Mouse (Mus musculus): ENCODE measurements at regions not wholly inside any gene's neighbourhood (a gene's known extent, or its start where the extent isn't known, plus 50 kb on each side); places are given as distances from the start of the nearest gene placed in this dataset.

DNA sequence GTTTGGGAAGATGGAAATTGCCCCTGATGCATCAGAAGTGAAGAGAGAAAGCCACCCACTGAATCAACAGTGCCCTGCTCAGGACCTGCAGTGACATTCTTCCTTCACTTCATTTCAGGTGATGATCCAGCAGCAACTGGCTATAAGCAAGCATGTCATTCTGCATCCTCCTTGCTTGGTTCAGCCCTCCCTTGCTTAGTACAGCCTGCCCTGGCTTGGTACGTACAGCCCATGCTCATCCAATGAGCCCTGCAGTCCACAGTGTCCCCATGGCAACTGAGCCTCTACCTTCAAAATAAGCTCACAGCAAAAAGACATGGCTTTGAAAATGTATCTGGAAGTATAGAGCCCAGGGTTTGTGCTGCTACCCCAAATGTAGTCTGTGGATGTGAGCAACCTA is 181.4 kb upstream of the Bmp4 start:
- H3K9ac ChIP-seq (replicated peaks; ENCODE audit: low read length): no peak overlapping the region
- H3K27ac ChIP-seq (replicated peaks; ENCODE audit: low read depth, low read length): no peak overlapping the region
- no peaks in the 10 kb centered on the region for H3K36me3 ChIP-seq (ENCODE audit: control insufficient read depth, insufficient read depth, low read length)
- no peak overlapping the region for H3K4me2 ChIP-seq (ENCODE audit: low read length)
- H3K4me1 ChIP-seq (ENCODE audit: control insufficient read depth, insufficient read depth, low read length): 0 out of 2 replicates have a peak, but pooled peaks cover 4% of the 10 kb centered on the region
- no peak overlapping the region for H3K4me3 ChIP-seq (replicated peaks; ENCODE audit: low read depth, low read length)
- 37% methylated on average over 1 of the region's 1 CpGs for WGBS
- H3K9me3 ChIP-seq (ENCODE audit: control insufficient read depth, low read length): no peaks in the 10 kb centered on the region
- DNase-seq: peak; percentile 51
- H3K27me3 ChIP-seq (ENCODE audit: control insufficient read depth, insufficient read depth, low read length): no peaks in the 10 kb centered on the region
- no peak for ATAC-seq (ENCODE audit: low FRiP score, low TSS enrichment)

GRCm38 (mm10) chr14:46569273-46569672 is 178.8 kb upstream of the Bmp4 start:
- 81% methylated on average over 8 of the region's 8 CpGs for WGBS
- H3K27me3 ChIP-seq (ENCODE audit: control insufficient read depth, insufficient read depth, low read length): no peaks in the 10 kb centered on the region
- H3K9me3 ChIP-seq (ENCODE audit: control insufficient read depth, low read length): no peaks in the 10 kb centered on the region
- no peaks in the 10 kb centered on the region for H3K36me3 ChIP-seq (ENCODE audit: control insufficient read depth, insufficient read depth, low read length)
- H3K4me1 ChIP-seq (ENCODE audit: control insufficient read depth, insufficient read depth, low read length): 0 out of 2 replicates have a peak, but pooled peaks cover 4% of the 10 kb centered on the region
- H3K4me2 ChIP-seq (ENCODE audit: low read length): no peak overlapping the region
- H3K4me3 ChIP-seq (replicated peaks; ENCODE audit: low read depth, low read length): no peak overlapping the region
- ATAC-seq (ENCODE audit: low FRiP score, low TSS enrichment) (no peak), DNase-seq (no peak)
- no peak overlapping the region for H3K27ac ChIP-seq (replicated peaks; ENCODE audit: low read depth, low read length)
- no peak overlapping the region for H3K9ac ChIP-seq (replicated peaks; ENCODE audit: low read length)

- WGBS: 63% methylated on average over 3 of the region's 3 CpGs
- Histone ChIP-seq H3K4me3 (replicated peaks; ENCODE audit: low read depth, low read length) (no peak overlapping the region), H3K27ac (replicated peaks; ENCODE audit: low read depth, low read length) (no peak overlapping the region), H3K36me3 (ENCODE audit: control insufficient read depth, insufficient read depth, low read length) (no peaks in the 10 kb centered on the region), H3K27me3 (ENCODE audit: control insufficient read depth, insufficient read depth, low read length) (no peaks in the 10 kb centered on the region), H3K9ac (replicated peaks; ENCODE audit: low read length) (no peak overlapping the region), H3K4me1 (ENCODE audit: control insufficient read depth, insufficient read depth, low read length) (0 out of 2 replicates have a peak, but pooled peaks cover 4% of the 10 kb centered on the region), H3K4me2 (ENCODE audit: low read length) (no peak overlapping the region), H3K9me3 (ENCODE audit: control insufficient read depth, low read length) (no peaks in the 10 kb centered on the region)
- ATAC-seq (ENCODE audit: low FRiP score, low TSS enrichment) (no peak), DNase-seq (no peak)
Measured at GRCm38 (mm10) chr14:46567411-46567780, 176.9 kb upstream of the Bmp4 start.

- Histone ChIP-seq H3K4me1 (ENCODE audit: control insufficient read depth, insufficient read depth, low read length) (0 out of 2 replicates have a peak, but pooled peaks cover 2% of the 10 kb centered on the region), H3K4me3 (replicated peaks; ENCODE audit: low read depth, low read length) (no peak overlapping the region), H3K9ac (replicated peaks; ENCODE audit: low read length) (no peak overlapping the region), H3K27me3 (ENCODE audit: control insufficient read depth, insufficient read depth, low read length) (no peaks in the 10 kb centered on the region), H3K9me3 (ENCODE audit: control insufficient read depth, low read length) (no peaks in the 10 kb centered on the region), H3K36me3 (ENCODE audit: control insufficient read depth, insufficient read depth, low read length) (no peaks in the 10 kb centered on the region), H3K27ac (replicated peaks; ENCODE audit: low read depth, low read length) (no peak overlapping the region), H3K4me2 (ENCODE audit: low read length) (no peak overlapping the region)
- WGBS: 75% methylated on average over 9 of the region's 9 CpGs
- DNase-seq (no peak), ATAC-seq (ENCODE audit: low FRiP score, low TSS enrichment) (no peak)
Measured at GRCm38 (mm10) chr14:46566681-46567410, 176.4 kb upstream of the Bmp4 start.

DNA sequence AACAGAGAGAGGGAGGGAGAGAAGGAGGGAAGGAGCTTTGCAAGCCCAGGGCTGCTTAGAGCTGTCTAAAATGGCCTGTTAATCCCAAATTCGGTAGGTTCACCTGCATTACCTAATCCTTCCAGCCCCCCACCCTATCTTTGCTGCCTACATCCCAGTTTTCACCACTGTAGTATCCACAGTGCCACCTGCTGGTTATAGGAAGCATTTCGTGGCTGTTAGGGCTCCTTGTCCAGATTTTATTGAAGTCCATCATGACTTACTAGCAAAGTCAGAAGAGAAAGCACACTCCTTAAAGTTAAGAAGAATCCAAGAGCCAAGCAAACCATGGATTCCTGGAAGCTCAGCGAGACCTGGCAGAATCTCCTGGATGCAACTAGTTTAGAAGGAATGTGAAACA is 174.5 kb upstream of the Bmp4 start:
- DNase-seq (peak; percentile 76), ATAC-seq (ENCODE audit: low FRiP score, low TSS enrichment) (no peak)
- Histone ChIP-seq H3K36me3 (ENCODE audit: control insufficient read depth, insufficient read depth, low read length) (no peaks in the 10 kb centered on the region), H3K9me3 (ENCODE audit: control insufficient read depth, low read length) (no peaks in the 10 kb centered on the region), H3K9ac (replicated peaks; ENCODE audit: low read length) (no peak overlapping the region), H3K4me3 (replicated peaks; ENCODE audit: low read depth, low read length) (no peak overlapping the region), H3K4me1 (ENCODE audit: control insufficient read depth, insufficient read depth, low read length) (no peaks in the 10 kb centered on the region), H3K27me3 (ENCODE audit: control insufficient read depth, insufficient read depth, low read length) (no peaks in the 10 kb centered on the region), H3K4me2 (ENCODE audit: low read length) (no peak overlapping the region), H3K27ac (replicated peaks; ENCODE audit: low read depth, low read length) (no peak overlapping the region)
- WGBS: 18% methylated on average over 3 of the region's 3 CpGs

DNA sequence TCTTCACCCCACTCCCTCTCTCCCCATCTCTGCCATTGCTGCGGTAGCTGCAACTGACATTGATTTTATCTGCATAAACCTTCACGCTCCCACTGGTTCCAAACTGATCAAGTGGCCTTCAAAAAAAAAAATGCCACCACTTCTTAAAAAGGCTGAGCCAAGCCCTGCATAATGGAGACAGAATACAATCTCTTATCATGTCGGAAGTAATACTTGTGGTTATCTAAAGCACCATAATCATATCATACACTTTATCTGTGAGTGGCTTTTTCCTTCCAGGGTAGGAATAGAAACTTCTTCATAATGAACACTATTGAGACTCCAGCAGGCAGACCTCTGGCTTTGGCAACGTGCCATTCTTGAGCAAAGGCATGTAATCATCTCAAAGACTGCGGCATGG is 171.5 kb upstream of the Bmp4 start:
- DNase-seq (no peak), ATAC-seq (ENCODE audit: low FRiP score, low TSS enrichment) (no peak)
- Histone ChIP-seq H3K9ac (replicated peaks; ENCODE audit: low read length) (no peak overlapping the region), H3K4me2 (ENCODE audit: low read length) (no peak overlapping the region), H3K27me3 (ENCODE audit: control insufficient read depth, insufficient read depth, low read length) (no peaks in the 10 kb centered on the region), H3K9me3 (ENCODE audit: control insufficient read depth, low read length) (no peaks in the 10 kb centered on the region), H3K4me3 (replicated peaks; ENCODE audit: low read depth, low read length) (no peak overlapping the region), H3K27ac (replicated peaks; ENCODE audit: low read depth, low read length) (no peak overlapping the region), H3K4me1 (ENCODE audit: control insufficient read depth, insufficient read depth, low read length) (no peaks in the 10 kb centered on the region), H3K36me3 (ENCODE audit: control insufficient read depth, insufficient read depth, low read length) (no peaks in the 10 kb centered on the region)
- WGBS: 92% methylated on average over 5 of the region's 5 CpGs

- DNase-seq (no peak), ATAC-seq (ENCODE audit: low FRiP score, low TSS enrichment) (no peak)
- Histone ChIP-seq H3K4me3 (replicated peaks; ENCODE audit: low read depth, low read length) (no peak overlapping the region), H3K4me1 (ENCODE audit: control insufficient read depth, insufficient read depth, low read length) (no peaks in the 10 kb centered on the region), H3K27me3 (ENCODE audit: control insufficient read depth, insufficient read depth, low read length) (no peaks in the 10 kb centered on the region), H3K9me3 (ENCODE audit: control insufficient read depth, low read length) (no peaks in the 10 kb centered on the region), H3K36me3 (ENCODE audit: control insufficient read depth, insufficient read depth, low read length) (no peaks in the 10 kb centered on the region), H3K9ac (replicated peaks; ENCODE audit: low read length) (no peak overlapping the region), H3K27ac (replicated peaks; ENCODE audit: low read depth, low read length) (no peak overlapping the region), H3K4me2 (ENCODE audit: low read length) (no peak overlapping the region)
- 96% methylated on average over 2 of the region's 2 CpGs for whole genome bisulfite sequencing
Measured at GRCm38 (mm10) chr14:46553239-46553638, 162.8 kb upstream of the Bmp4 start.

- H3K9me3 ChIP-seq (ENCODE audit: control insufficient read depth, low read length): no peaks in the 10 kb centered on the region
- H3K9ac ChIP-seq (replicated peaks; ENCODE audit: low read length): no peak overlapping the region
- DNase-seq: no peak
- WGBS: 80% methylated on average over 6 of the region's 6 CpGs
- ATAC-seq (ENCODE audit: low FRiP score, low TSS enrichment): no peak
- H3K4me2 ChIP-seq (ENCODE audit: low read length): no peak overlapping the region
- H3K4me1 ChIP-seq (ENCODE audit: control insufficient read depth, insufficient read depth, low read length): no peaks in the 10 kb centered on the region
- H3K27ac ChIP-seq (replicated peaks; ENCODE audit: low read depth, low read length): no peak overlapping the region
- H3K4me3 ChIP-seq (replicated peaks; ENCODE audit: low read depth, low read length): no peak overlapping the region
- no peaks in the 10 kb centered on the region for H3K27me3 ChIP-seq (ENCODE audit: control insufficient read depth, insufficient read depth, low read length)
- no peaks in the 10 kb centered on the region for H3K36me3 ChIP-seq (ENCODE audit: control insufficient read depth, insufficient read depth, low read length)
Measured at GRCm38 (mm10) chr14:46546146-46546545, 155.7 kb upstream of the Bmp4 start.

GRCm38 (mm10) chr14:46539466-46540187 is 149.2 kb upstream of the Bmp4 start:
- Histone ChIP-seq H3K27me3 (ENCODE audit: control insufficient read depth, insufficient read depth, low read length) (no peaks in the 10 kb centered on the region), H3K36me3 (ENCODE audit: control insufficient read depth, insufficient read depth, low read length) (no peaks in the 10 kb centered on the region), H3K4me1 (ENCODE audit: control insufficient read depth, insufficient read depth, low read length) (no peaks in the 10 kb centered on the region), H3K9me3 (ENCODE audit: control insufficient read depth, low read length) (no peaks in the 10 kb centered on the region), H3K27ac (replicated peaks; ENCODE audit: low read depth, low read length) (no peak overlapping the region), H3K4me2 (ENCODE audit: low read length) (no peak overlapping the region), H3K4me3 (replicated peaks; ENCODE audit: low read depth, low read length) (no peak overlapping the region), H3K9ac (replicated peaks; ENCODE audit: low read length) (no peak overlapping the region)
- DNase-seq: no peak
- ATAC-seq (ENCODE audit: low FRiP score, low TSS enrichment): no peak
- 91% methylated on average over 6 of the region's 6 CpGs for WGBS

Data from midbrain, embryonic 14.5 days (tissue).